Mouse (Mus musculus) c-Kit-positive CD71-positive TER-119-negative erythroid progenitor cells, embryonic 14.5 days (primary cell): ENCODE measurements around the gene Abca6.

ENCODE experiments used
- DNase-seq: peaks from one replicate; pipeline ENCODE4 v3.0.0-alpha.2; 2013; ENCODE audit warnings: low read depth

The Abca6 gene

GRCm38 (mm10) chr11:110251534-110251933 lies at the start of gene Abca6:
TSS of gene Abca6 (minus strand) at chr11:110251776.
- no peak for DNase-seq

DNA sequence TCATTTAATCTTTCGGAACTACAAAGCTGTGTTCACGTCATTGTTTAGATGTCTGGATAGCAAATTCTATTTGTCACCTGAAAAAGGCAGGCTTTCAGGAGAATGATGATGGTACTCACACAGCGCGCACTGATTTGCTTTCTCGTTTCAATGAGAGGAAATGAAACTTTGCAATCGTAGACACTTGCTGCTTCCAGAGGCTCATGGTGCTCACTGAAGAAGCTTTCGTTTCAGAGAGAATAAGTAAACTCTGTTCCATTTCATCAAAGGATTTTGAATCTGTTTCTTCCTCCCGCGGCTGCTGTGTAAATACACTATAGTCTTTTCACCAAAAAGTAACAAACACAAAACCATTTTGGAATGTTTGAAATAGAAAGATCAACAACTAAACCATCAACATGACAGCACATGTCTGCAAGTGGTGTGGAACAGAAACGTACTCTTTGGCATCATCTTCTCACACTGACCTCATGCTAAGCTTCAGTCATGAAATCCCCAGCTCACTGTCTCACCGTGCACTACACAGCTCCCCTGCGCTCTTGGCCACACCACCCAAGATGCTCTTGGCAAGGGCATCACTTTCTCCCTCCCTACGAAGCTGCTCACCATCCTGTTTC lies 46.4 kb upstream of the Abca6 start:
- DNase-seq, result no peak

DNA sequence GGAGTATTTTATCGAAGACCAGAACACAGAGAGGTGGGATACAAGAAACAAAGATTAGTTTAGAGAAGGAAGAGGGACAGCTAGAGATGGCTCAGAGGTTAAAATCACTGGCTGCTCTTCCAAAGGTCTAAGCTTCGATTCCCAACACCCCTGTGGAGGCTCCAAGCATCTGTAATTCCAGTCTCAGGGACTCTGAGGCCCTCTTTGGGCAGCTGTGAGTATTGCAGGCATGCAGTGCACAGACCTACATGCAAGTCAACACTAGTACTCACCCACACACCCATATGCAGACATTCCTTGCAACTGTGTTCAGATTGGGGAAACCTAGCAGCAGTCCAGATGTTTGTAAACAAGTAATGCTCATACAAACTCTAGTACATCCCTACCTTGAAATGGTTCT lies 39.0 kb upstream of the Abca6 start:
- DNase-seq, result no peak

DNA sequence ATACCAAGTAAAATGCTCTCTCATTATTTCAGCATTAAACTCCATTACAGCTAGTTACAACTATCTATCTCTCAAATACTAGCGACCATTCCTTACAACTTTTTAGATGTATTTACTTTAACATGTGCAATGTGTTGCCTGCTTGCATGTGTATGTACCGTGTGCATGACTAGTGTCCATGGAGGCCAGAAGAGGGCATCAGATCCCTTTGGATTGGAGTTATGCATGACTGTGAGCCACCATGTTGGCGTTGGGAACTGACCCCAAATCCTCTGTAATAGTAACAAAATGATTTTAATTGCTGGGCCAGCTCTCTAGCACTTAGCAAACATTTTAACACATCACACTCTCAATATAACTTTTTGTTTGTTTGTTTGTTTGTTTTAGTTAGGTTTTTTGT lies 36.8 kb upstream of the Abca6 start:
- no peak for DNase-seq

DNA sequence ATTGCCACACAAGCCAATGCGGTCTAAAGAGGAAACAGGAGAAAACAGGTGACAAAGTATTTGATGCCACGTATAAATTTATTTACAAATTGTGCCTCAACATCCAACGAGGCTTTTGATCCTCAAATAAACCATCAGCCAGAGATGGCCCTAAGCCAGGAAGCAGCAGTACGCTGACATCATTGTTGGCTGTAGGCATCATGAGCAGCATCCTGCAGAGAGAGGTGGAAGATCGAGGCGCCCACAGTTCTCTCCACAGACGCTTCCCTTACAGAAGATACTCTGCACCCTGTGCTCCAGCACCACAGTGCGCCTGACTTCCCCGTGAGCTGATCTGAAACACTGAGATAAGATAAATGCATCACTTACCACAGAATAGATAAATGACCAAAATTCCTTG lies 36.1 kb upstream of the Abca6 start:
- no peak for DNase-seq

DNA sequence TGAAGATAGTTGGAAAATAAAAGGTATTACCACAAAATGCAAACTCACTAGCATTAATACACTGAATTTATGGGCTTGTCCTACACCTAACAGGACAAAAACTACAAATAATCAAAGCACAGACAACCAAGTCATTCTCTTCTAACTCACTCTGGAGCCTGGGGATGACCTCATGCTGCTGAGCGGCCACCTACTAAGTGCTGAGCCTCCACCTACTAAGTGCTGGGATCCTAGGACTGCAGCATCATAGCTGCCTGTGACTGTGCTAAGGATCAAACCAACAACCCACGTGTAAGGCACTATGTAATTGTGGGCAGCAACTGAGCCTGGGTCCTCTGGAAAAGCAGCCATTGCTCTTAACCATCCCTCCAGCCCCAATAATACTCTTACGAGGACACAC lies 34.8 kb upstream of the Abca6 start:
- DNase-seq, result no peak

DNA sequence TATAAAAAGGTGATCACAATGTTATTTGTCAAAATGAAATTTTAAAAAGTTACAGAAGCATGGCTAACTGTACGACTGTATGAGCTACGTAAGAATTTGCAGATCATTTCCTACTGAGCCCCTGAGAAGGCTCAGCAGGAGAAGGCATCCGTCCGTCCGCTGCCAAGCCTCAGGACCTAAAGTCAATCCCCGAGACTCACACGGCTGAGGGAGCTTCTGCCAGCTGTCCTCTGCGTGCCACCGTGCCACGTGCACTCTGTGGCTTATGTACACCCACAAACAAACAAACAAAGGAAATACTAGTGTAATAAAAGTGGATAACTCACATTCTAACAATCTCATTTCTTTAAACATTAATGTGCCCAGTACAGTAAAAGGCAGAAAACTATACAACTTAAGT lies 33.3 kb upstream of the Abca6 start:
- DNase-seq, result no peak

- DNase-seq, result no peak
These were observed 32.7 kb upstream of the Abca6 start for GRCm38 (mm10) chr11:110284185-110284787.

DNA sequence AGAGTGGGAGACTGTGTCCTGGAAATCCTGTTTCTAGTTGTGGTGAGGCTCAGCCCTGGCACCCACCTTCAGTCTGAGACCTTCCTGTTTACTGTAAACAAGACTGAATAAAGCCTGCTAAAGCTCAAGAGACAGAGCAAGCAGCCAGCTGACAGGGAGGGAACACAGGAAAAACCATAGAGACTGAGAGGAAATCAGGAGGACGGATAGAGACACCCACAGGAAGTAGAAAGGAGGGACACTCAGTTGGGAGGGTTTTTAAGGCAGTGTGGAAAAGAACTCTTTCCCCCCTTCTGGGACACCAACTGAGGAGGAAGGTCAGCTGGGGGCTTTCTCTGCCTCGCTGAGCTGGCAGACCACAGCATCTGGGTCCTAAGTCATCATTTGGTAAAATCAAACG lies 23.2 kb upstream of the Abca6 start:
- DNase-seq, result no peak

GRCm38 (mm10) chr11:110271745-110272144 lies 20.2 kb upstream of the Abca6 start:
- peak; percentile 65 for DNase-seq

GRCm38 (mm10) chr11:110268244-110268844 lies 16.8 kb upstream of the Abca6 start:
- peak; percentile 69 for DNase-seq

- DNase-seq, result no peak
These were observed 15.7 kb upstream of the Abca6 start for GRCm38 (mm10) chr11:110267232-110267631.

DNA sequence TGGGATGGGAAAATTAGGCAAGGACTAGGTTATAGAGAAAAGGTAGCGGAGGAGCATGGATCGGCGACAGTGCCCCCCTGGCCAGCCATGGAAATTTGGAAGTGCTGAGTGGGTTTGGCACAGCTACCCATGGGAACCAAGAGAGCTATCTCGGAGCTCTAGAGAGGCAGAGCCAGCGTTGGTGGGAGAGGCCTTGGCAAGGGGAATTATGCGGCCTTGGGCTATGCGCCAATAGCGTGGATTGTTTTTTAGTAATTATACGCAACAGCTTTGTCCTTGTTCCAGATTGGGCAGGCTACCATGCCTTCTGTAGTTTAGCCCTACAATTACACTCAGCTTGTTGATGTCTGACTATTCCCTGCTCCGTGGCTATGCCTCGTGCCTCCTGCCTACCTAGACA lies 15.2 kb upstream of the Abca6 start:
- no peak for DNase-seq

DNA sequence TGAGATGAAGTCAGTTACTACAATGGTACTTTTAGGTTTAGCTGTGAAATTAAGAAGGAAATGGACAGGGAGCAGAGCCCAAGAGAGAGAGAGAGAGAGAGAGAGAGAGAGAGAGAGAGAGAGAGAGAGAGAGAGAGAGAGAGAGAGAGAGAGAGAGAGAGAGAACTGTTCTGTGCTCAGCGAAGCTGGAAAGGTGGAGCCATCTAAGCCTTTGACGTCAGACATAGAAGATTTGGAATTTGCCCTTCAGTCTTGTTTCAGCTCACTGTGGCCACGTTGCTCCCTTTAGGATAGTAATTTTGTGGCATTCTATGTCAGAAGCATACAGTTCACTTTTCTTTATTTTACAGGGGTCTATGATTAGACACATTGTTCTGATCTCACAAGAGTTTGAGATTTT lies 10.3 kb upstream of the Abca6 start:
- no peak for DNase-seq

- DNase-seq, result no peak
These were observed 6.3 kb upstream of the Abca6 start for GRCm38 (mm10) chr11:110257911-110258310.

GRCm38 (mm10) chr11:110257061-110257460 lies 5.5 kb upstream of the Abca6 start:
- DNase-seq, result no peak

GRCm38 (mm10) chr11:110252256-110252655 lies 680 bp upstream of the Abca6 start:
- DNase-seq, result no peak

- DNase-seq, result no peak
These were observed 6.8 kb downstream of the Abca6 start for GRCm38 (mm10) chr11:110244730-110245129.

DNA sequence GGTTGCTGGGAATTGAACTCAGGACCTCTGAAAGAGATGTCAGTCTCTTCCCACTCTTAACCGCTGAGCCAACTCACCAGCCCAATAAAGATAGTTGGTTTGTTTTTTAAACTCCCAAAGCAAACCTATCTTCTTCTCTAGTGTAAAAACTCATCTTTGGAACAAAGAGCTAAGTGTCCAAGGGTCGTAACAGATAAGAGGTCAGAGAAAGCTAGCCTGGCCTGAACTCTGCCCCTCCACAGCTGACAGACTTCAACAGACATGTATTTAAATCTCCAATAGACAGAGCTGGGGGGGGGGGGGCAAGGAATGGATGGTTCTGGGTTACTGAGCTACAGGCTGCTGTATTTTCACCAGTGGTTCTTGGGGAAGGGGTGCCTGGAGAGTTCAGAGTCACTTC lies 14.1 kb downstream of the Abca6 start:
- DNase-seq, result no peak

DNA sequence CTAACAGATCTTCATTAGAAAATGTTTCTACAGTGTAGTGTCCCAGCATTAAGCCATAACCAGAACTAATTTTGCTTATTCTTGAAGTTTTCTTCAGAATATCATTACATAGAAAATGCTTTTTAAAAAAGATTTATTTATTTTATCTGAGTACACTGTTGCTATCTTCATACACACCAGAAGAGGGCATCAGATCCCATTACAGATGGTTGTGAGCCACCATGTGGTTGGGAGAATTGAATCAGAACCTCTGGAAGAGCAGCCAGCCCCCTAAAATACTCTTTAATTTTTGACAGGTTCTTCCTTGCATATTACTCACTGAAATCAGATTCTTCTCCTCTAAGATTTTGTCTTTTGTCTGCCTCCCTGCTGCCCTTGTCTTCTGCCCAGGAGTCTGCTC lies 18.6 kb downstream of the Abca6 start:
- no peak for DNase-seq

GRCm38 (mm10) chr11:110217118-110217517 lies 34.5 kb downstream of the Abca6 start:
- DNase-seq, result no peak

DNA sequence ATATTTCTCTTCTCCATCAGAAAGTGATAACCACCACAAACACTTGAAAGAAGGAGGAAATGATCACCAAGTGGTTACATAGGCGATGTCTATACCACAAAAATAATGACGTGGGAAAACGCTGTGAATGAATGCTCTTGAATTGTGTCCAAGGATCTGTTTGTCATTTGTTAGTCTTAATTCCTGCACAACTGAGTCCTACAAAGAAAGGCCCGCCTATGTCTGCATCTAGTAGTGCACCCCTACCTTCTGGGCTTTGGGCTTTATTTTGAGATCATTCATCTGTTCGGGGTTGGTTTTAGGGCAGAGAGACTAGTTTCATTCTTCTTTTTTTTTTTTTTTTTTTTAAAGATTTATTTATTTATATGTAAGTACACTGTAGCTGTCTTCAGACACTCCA lies 47.6 kb downstream of the Abca6 start:
- DNase-seq, result no peak

GRCm38 (mm10) chr11:110198882-110199281 lies 52.7 kb downstream of the Abca6 start:
- no peak for DNase-seq
